Mouse (Mus musculus): ENCODE results near the gene Hmx1.

- TF ChIP-seq TBP (IDR thresholded peaks at IDR 0.05; ENCODE audit: low read depth, low read length) (no peak), ELF1 (IDR thresholded peaks at IDR 0.05; ENCODE audit: low read depth, low read length) (no peak), GATA1 (IDR thresholded peaks at IDR 0.05; ENCODE audit: low read depth, low read length) (no peak)
Observed at GRCm38 (mm10) chr5:35412833-35413232, 23.9 kb downstream of the Hmx1 start.

Measured in MEL (cell line).